Comparison of ENCODE assay signal across 9 mouse cellular contexts in genomic region chr7:143458963-143459331, GRCm38 (mm10). TPM values are rescaled to one million over a fixed set of nuclear protein-coding genes. Genes with fewer than 3 reads are reported as not detected.
DNase-seq lines count a peak whose midpoint lies in the region; ATAC-seq and TF ChIP-seq lines count a peak whose summit lies in the region.
"Had no signal": no experiment of that assay in that cellular context is flagged by ENCODE, and none has a peak within 500 bp of the region (broad histone marks: within the 10 kb centered on the region; RNA-seq: fewer than 3 reads in every experiment).

No protein-coding gene starts in this region.

- TF ChIP-seq POLR2A in testis, adult 2 months (IDR thresholded peaks at IDR 0.05; ENCODE audit: control insufficient read depth, low read depth, low read length): no peak
- no peak for TF ChIP-seq POLR2A in limb, embryonic 14.5 days (IDR thresholded peaks at IDR 0.05; ENCODE audit: borderline replicate concordance, extremely low read depth, insufficient read depth, insufficient read length)

- peaks cover 23% of the 10 kb centered on the region for H3K4me1 ChIP-seq in testis, adult 2 months (ENCODE audit: control insufficient read depth, insufficient read depth, low read length)
- H3K4me1 ChIP-seq in limb, embryonic 14.5 days (ENCODE audit: control insufficient read depth, insufficient read depth, low read length): peaks cover 8% of the 10 kb centered on the region
- H3K4me1 ChIP-seq in stomach, embryonic 15.5 days: peaks cover 8% of the 10 kb centered on the region

- peak overlapping the region; percentile 35 for H3K4me3 ChIP-seq in testis, adult 2 months (ENCODE audit: control insufficient read depth, low read depth, low read length)
- H3K4me3 ChIP-seq in limb, embryonic 14.5 days (replicated peaks; ENCODE audit: low read length): peak overlapping the region; percentile 66
- peak overlapping the region; percentile 53 for H3K4me3 ChIP-seq in stomach, embryonic 15.5 days (replicated peaks)

- ATAC-seq in limb, embryonic 14.5 days (ENCODE audit: low FRiP score, low read depth): no peak
- ATAC-seq in stomach, embryonic 15.5 days (ENCODE audit: insufficient read depth, low FRiP score, low read depth): no peak
- ATAC-seq: activated CD4-positive, CD25-positive, alpha-beta regulatory T cell, adult 4 months had no signal

- H3K4me2 ChIP-seq in limb, embryonic 14.5 days (replicated peaks; ENCODE audit: low read depth, low read length, severe bottlenecking): peak overlapping the region; percentile 49
- H3K4me2 ChIP-seq in stomach, embryonic 15.5 days: peak overlapping the region; percentile 60

- peak overlapping the region; percentile 86 for H3K9ac ChIP-seq in limb, embryonic 14.5 days (ENCODE audit: low read depth, low read length, severe bottlenecking)
- peak overlapping the region; percentile 60 for H3K9ac ChIP-seq in stomach, embryonic 15.5 days

- H3K9me3 ChIP-seq in limb, embryonic 14.5 days (ENCODE audit: control insufficient read depth, low read length): peaks cover 26% of the 10 kb centered on the region
- 0 out of 2 replicates have a peak, but pooled peaks cover 2% of the 10 kb centered on the region for H3K9me3 ChIP-seq in stomach, embryonic 15.5 days

- DNase-seq in adrenal gland, adult (ENCODE audit: inconsistent age in 2 of 2, low spot score in 1 of 2): peak; percentile 29 to 46
- DNase-seq in adrenal gland, adult 8-10 months: no peak
- no peak for DNase-seq in testis, postnatal 10 days (ENCODE audit: low spot score)
- no peak for DNase-seq in limb, embryonic 14.5 days (ENCODE audit: low spot score)
- DNase-seq in right cerebral cortex, postnatal 36 days (ENCODE audit: low spot score in 2 of 2): no peak
- DNase-seq in yolk sac, embryonic 10.5 days (ENCODE audit: low spot score): no peak

- H3K27ac ChIP-seq in testis, adult 2 months (ENCODE audit: control insufficient read depth, insufficient read depth, low read depth, low read length): no peak overlapping the region
- peak overlapping the region; percentile 84 for H3K27ac ChIP-seq in limb, embryonic 14.5 days (replicated peaks; ENCODE audit: low read depth, low read length)
- H3K27ac ChIP-seq in stomach, embryonic 15.5 days: peak overlapping the region; percentile 58

- no peaks in the 10 kb centered on the region for H3K36me3 ChIP-seq in testis, adult 2 months (ENCODE audit: control insufficient read depth, insufficient read depth, low read length)
- H3K36me3 ChIP-seq in limb, embryonic 14.5 days (ENCODE audit: control insufficient read depth, insufficient read depth, low read length): peaks cover 20% of the 10 kb centered on the region
- no peaks in the 10 kb centered on the region for H3K36me3 ChIP-seq in stomach, embryonic 15.5 days

- TF ChIP-seq CTCF in testis, adult 2 months (IDR thresholded peaks at IDR 0.05; ENCODE audit: control insufficient read depth, insufficient read depth, insufficient replicate concordance, low read depth, low read length): no peak

- WGBS in limb, embryonic 14.5 days: 27% methylated on average over 33 of the region's 38 CpGs
- WGBS in stomach, embryonic 15.5 days: 26% methylated on average over 38 of the region's 38 CpGs

- H3K27me3 ChIP-seq in testis, adult 2 months (ENCODE audit: control insufficient read depth, insufficient read depth, low read length): peaks cover 4% of the 10 kb centered on the region; the same call in 1 of the 2 replicates
- no peaks in the 10 kb centered on the region for H3K27me3 ChIP-seq in limb, embryonic 14.5 days (ENCODE audit: control insufficient read depth, insufficient read depth, low read length)
- no peaks in the 10 kb centered on the region for H3K27me3 ChIP-seq in stomach, embryonic 15.5 days (replicated peaks)

RNA-seq across cellular contexts. Expression of gene Cdkn1c, which starts 1.9 kb away (rescaled TPM):
- total RNA-seq in adrenal gland, adult 8-10 months (2022): 1,000 to 10,000 TPM in 1 of 4 experiments, 100 to 1,000 TPM in 3; 211 to 1,262 (median 590) TPM
- 41.7 and 45.9 TPM in 2 replicates for polyA plus RNA-seq in testis, adult 2 months (2012; rRNA removed)
- polyA plus RNA-seq in limb, embryonic 14.5 days (2012; rRNA removed): 1,048 and 1,240 TPM in 2 replicates
- 2,054 and 2,200 TPM in 2 replicates for polyA plus RNA-seq in limb, embryonic 14.5 days (2014; fragmentation: Nextera tagmentation; extraction: Ambion mirVana)
- polyA plus RNA-seq in stomach, embryonic 15.5 days (2015; fragmentation: Nextera tagmentation; extraction: Ambion mirVana): 768 and 804 TPM in 2 replicates

RNA-seq across cellular contexts. Expression of gene Slc22a18, which starts 14.6 kb away (rescaled TPM):
- total RNA-seq in adrenal gland, adult 8-10 months (2022): 1 to 10 TPM; 2.7 to 5.5 (median 3.6) TPM
- 38.0 and 41.9 TPM in 2 replicates for polyA plus RNA-seq in testis, adult 2 months (2012; rRNA removed)
- polyA plus RNA-seq in limb, embryonic 14.5 days (2012; rRNA removed): 3.3 and 5.3 TPM in 2 replicates
- polyA plus RNA-seq in limb, embryonic 14.5 days (2014; fragmentation: Nextera tagmentation; extraction: Ambion mirVana): 2.3 and 2.6 TPM in 2 replicates
- 9.2 and 11.7 TPM in 2 replicates for polyA plus RNA-seq in stomach, embryonic 15.5 days (2015; fragmentation: Nextera tagmentation; extraction: Ambion mirVana)

RNA-seq across cellular contexts. Expression of gene Phlda2, which starts 44.0 kb away (rescaled TPM):
- 1 to 10 TPM in 2 of 4 experiments, under 1 TPM in 2; 0.49 to 5.2 (median 2.2) TPM for total RNA-seq in adrenal gland, adult 8-10 months (2022)
- 0.35 and 0.40 TPM in 2 replicates for polyA plus RNA-seq in testis, adult 2 months (2012; rRNA removed)
- polyA plus RNA-seq in limb, embryonic 14.5 days (2012; rRNA removed): 23.3 and 34.7 TPM in 2 replicates
- 13.7 and 14.1 TPM in 2 replicates for polyA plus RNA-seq in limb, embryonic 14.5 days (2014; fragmentation: Nextera tagmentation; extraction: Ambion mirVana)
- polyA plus RNA-seq in stomach, embryonic 15.5 days (2015; fragmentation: Nextera tagmentation; extraction: Ambion mirVana): 11.5 and 13.7 TPM in 2 replicates
- polyA plus RNA-seq: activated CD4-positive, CD25-positive, alpha-beta regulatory T cell, adult 4 months had no signal

Comparison
In these comparisons a context has a peak if more than half of its experiments do, and no peak if none do; other contexts are left out.
1. DNase-seq: peak in adrenal gland, adult (2 of 2); none in adrenal gland, adult 8-10 months (single experiment), testis, postnatal 10 days (single experiment), limb, embryonic 14.5 days (single experiment), right cerebral cortex, postnatal 36 days (0 of 2) and yolk sac, embryonic 10.5 days (single experiment).
2. RNA of gene Cdkn1c, which starts 1.9 kb away (polyA plus RNA-seq): 1,048 to 2,200 TPM in limb, embryonic 14.5 days and 768 to 804 TPM in stomach, embryonic 15.5 days; 41.7 to 45.9 TPM in testis, adult 2 months; every median in the first group is over 10 times any median in the second.
3. Peak in every context shown above with its lines, with median percentiles within 50 percentile points of each other: H3K4me3 ChIP-seq.